Mouse (Mus musculus) pancreas, adult 10 weeks (tissue): Measurements from ENCODE around the gene Cdh12. TPM values are rescaled to one million over a fixed set of nuclear protein-coding genes. Genes with fewer than 3 reads are reported as not detected.

Experiments
- polyA plus RNA-seq: library from polyadenylated mRNA; stranded (reverse); fragments of 350-450 nt; fragmentation: Illumina TruSeq; extraction: RNeasy Lipid Tissue Mini Kit (QIAGEN cat#74804); gene quantifications from one replicate; pipeline ENCODE4 v1.2.3, GENCODE M21; 2015; ENCODE audit warnings: low read depth, low replicate concordance; ENCODE audit not compliant: insufficient read depth

Cdh12 gene
- polyA plus RNA-seq = not detected

DNA sequence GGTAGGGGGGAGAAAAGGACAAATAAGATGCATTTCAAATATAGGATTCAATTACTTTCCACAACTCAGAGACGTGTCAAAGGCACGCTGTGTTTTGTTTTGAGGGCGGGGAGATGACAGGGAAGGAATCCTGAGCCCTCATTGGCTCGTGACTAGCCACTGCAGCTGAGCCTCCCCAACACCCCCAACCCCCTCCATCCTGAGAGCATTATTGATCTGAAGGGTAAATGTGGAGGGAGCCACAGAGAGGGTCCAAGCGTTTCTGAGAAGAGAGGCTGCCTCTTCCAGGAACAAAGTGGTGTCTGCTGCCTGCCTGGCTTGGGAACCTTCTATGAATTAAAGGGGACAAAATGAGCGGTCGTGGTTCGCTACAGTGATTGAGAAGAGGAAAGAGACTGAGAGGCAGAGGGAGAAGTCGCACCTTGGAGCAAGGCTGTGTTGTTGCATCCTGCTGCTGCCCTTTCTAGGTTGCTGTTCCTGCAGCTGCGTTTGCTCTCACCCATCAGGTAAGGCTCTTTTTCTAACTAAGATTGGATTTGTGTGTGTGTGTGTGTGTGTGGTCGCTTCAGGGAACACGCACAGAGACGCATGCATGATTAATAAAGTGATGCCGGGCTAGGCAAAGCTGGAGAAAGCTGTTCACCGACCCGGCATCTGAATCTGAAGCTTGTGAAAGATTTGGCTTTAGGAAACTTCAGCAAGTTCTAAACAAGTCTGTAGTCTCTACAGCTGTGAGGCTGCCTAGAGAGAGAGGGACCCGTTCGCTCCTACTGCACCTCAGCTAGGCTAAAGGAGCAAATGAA lies at the start of gene Cdh12:
Gene Cdh12 (plus strand): TSS at position 405 of the 803 bp plus-strand sequence.

DNA sequence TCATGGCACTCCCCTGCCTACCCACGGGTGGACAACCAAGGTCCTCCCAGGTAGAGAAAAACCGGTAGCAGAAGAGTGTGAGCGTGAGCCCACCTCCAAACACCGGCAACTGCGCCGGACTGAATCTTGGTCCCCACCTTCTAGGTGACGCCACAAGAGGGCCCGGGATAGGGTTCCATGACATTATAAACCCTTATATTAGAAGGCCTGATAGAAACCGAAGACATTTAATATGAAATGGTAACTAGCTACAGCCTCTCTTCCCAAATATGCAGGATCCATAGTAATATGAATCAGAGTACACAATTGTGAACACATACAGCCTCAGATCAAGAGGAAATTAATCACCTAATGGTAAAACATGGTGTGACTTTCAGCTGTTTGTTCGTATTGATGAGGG lies 217.6 kb downstream of the Cdh12 start, which contains the start of gene Acot10:
Gene Acot10 (minus strand): TSS at position 101 of the 400 bp plus-strand sequence.

Other genes with a start within 250 kb of the Cdh12 start
- gene Acot10, start 217.5 kb downstream of the Cdh12 start, polyA plus RNA-seq = not detected